Mouse (Mus musculus) macrophage (primary cell): ENCODE results near the gene Prss57. TPM values are rescaled to one million over a fixed set of nuclear protein-coding genes. Genes with fewer than 3 reads are reported as not detected.

ENCODE experiments used
- H3K27ac ChIP-seq: fragments of 350-480 bp; formaldehyde crosslinking; 2 replicates; pipeline ENCODE4 v1.9.0; 2021
- H3K36me3 ChIP-seq: fragments of 350-480 bp; formaldehyde crosslinking; 2 replicates; pipeline ENCODE4 v1.9.0; 2021; ENCODE audit errors: inconsistent target
- H3K4me3 ChIP-seq: fragments of 350-480 bp; formaldehyde crosslinking; 2 replicates; pipeline ENCODE4 v1.9.0; 2021; ENCODE audit errors: inconsistent target
- H3K79me2 ChIP-seq: fragments of 350-480 bp; formaldehyde crosslinking; 2 replicates; pipeline ENCODE4 v1.9.0; 2021; ENCODE audit errors: inconsistent target
- WGBS: methylation state at CpG from one replicate; pipeline ENCODE4 v1.1.7; 2026; ENCODE audit warnings: inconsistent platforms; ENCODE audit not compliant: missing documents; 5-methylcytosine and 5-hydroxymethylcytosine counted together
- polyA plus RNA-seq: library from polyadenylated mRNA; stranded (reverse); fragments of 250-400 nt; gene quantifications from 3 replicates; pipeline ENCODE4 v1.2.4, GENCODE M21; 2018; ENCODE audit warnings: inconsistent platforms
- total RNA-seq, 78 experiments: library from RNA; depleted of rRNA; stranded (reverse); fragments of 250-400 nt; gene quantifications; 1 replicate in 9 of 78; 2 replicates in 24 of 78; 3 replicates in 43 of 78; 4 replicates in 2 of 78; pipeline ENCODE4 v1.2.4; 2018; ENCODE audit warnings: inconsistent platforms in 56 of 78

Gene Prss57
- total RNA-seq (2018; cell fraction: chromatin; rRNA removed), result not detected
- total RNA-seq (2018; cell fraction: cytosol; rRNA removed), result not detected
- not detected for total RNA-seq (2018; cell fraction: nucleus; rRNA removed)
- polyA plus RNA-seq, result not detected in 3 replicates

DNA sequence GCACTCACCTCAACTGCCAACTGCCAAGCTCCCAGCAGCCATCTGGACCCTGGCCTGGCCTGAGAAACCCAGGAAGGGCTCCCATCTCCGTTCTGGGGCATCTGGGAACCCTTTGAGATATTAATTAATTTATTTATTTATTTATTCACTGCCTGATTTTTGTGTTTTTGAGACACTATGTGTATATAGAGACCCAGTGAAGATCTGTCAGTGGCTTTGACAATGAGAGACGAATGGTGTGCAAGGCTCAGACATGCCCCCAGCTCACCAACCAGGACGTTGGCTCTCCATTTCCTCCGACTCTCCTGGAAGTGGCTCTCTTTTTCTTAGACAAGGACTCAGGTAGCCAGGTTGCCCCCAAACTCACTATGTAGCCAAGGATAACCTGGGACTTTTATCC is at the start of gene Prss57:
TSS of gene Prss57 (minus strand) at position 101 of the 400 bp plus-strand sequence.
- no peaks in the 10 kb centered on the region for H3K36me3 ChIP-seq
- no peak within 1 kb of the TSS for H3K27ac ChIP-seq
- H3K4me3 ChIP-seq, result no peak within 1 kb of the TSS
- no peaks in the 10 kb centered on the region for H3K79me2 ChIP-seq
- 65% methylated on average over 4 of the region's 4 CpGs for WGBS

GRCm38 (mm10) chr10:79840091-79840490 is 49.3 kb upstream of the Prss57 start:
- 94% methylated on average over 3 of the region's 3 CpGs for WGBS
- Histone ChIP-seq H3K27ac (no peak overlapping the region), H3K4me3 (no peak overlapping the region), H3K79me2 (no peaks in the 10 kb centered on the region), H3K36me3 (no peaks in the 10 kb centered on the region)

GRCm38 (mm10) chr10:79838151-79838550 is 47.4 kb upstream of the Prss57 start:
- H3K79me2 ChIP-seq, result no peaks in the 10 kb centered on the region
- no peak overlapping the region for H3K4me3 ChIP-seq
- no peaks in the 10 kb centered on the region for H3K36me3 ChIP-seq
- H3K27ac ChIP-seq, result no peak overlapping the region
- WGBS, result 33% methylated on average over 2 of the region's 2 CpGs

- no peaks in the 10 kb centered on the region for H3K36me3 ChIP-seq
- H3K4me3 ChIP-seq, result no peak overlapping the region
- WGBS, result 100% methylated on average over 3 of the region's 3 CpGs
- H3K79me2 ChIP-seq, result no peaks in the 10 kb centered on the region
- H3K27ac ChIP-seq, result no peak overlapping the region
These were observed 46.2 kb upstream of the Prss57 start for GRCm38 (mm10) chr10:79836918-79837317.

- Histone ChIP-seq H3K36me3 (no peaks in the 10 kb centered on the region), H3K4me3 (no peak overlapping the region), H3K27ac (no peak overlapping the region), H3K79me2 (no peaks in the 10 kb centered on the region)
- WGBS, result 26% methylated on average over 9 of the region's 9 CpGs
These were observed 44.1 kb upstream of the Prss57 start for GRCm38 (mm10) chr10:79834769-79835398.

DNA sequence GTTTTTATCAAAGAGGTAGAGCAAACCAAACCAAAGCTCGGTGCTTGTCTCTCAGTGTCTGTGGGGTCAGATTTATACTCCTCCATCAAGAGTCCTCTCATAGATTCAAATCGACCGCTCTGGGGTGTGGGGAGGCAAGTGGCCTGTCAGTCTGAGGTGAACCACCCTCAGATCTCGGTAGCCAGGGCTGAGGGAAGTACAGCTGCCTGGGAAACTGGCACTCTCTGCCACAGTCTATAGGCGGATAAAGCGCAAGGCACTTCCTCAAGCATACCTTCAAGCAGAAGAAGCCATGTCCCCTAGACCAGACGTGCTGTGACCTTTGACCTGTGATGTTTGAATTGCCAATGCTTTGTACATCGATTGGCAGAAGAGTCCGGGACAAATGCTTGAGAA is 42.0 kb upstream of the Prss57 start:
- 55% methylated on average over 9 of the region's 9 CpGs for WGBS
- Histone ChIP-seq H3K27ac (no peak overlapping the region), H3K79me2 (no peaks in the 10 kb centered on the region), H3K36me3 (no peaks in the 10 kb centered on the region), H3K4me3 (no peak overlapping the region)

DNA sequence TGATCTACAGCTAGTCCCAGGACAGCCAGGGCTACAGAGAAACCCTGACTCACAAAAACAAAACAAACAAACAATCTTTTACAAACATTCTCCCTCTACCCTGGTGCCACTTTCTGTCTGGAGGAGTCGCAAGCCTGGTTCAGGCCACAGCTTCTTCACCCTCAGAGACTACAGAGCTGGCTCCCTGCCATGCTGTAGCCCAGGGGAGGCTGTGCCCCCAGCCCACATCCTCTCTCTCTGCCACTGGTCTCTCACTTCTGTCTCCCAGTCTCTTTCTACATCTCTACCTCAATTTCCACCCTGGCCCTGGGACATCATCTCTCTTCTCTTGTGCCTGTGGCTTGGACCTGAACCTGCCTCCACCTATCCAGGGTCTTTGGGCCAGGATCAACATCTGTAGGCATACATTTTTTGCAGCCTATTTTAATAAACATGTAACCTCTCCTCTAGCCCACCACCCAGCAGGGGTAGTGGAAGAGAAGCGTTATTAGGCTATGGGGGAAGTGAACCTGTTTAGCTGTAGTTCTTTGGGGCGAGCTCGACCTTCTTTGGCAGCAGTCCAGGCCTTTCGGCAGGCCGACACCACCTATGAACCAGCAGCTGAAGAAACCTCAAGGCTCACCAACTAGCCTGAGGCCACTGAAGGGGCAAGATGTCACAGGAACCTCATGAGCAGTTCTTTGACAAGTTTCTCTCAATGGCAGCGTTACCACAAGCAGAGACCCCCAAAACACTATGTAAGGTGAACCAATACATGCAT is 41.4 kb upstream of the Prss57 start:
- H3K4me3 ChIP-seq, result no peak overlapping the region
- H3K36me3 ChIP-seq, result no peaks in the 10 kb centered on the region
- H3K79me2 ChIP-seq, result no peaks in the 10 kb centered on the region
- 18% methylated on average over 7 of the region's 7 CpGs for WGBS
- no peak overlapping the region for H3K27ac ChIP-seq

- H3K4me3 ChIP-seq, result no peak overlapping the region
- no peak overlapping the region for H3K27ac ChIP-seq
- no peaks in the 10 kb centered on the region for H3K79me2 ChIP-seq
- H3K36me3 ChIP-seq, result no peaks in the 10 kb centered on the region
- WGBS, result 53% methylated on average over 3 of the region's 3 CpGs
These were observed 40.8 kb upstream of the Prss57 start for GRCm38 (mm10) chr10:79831583-79831982.

DNA sequence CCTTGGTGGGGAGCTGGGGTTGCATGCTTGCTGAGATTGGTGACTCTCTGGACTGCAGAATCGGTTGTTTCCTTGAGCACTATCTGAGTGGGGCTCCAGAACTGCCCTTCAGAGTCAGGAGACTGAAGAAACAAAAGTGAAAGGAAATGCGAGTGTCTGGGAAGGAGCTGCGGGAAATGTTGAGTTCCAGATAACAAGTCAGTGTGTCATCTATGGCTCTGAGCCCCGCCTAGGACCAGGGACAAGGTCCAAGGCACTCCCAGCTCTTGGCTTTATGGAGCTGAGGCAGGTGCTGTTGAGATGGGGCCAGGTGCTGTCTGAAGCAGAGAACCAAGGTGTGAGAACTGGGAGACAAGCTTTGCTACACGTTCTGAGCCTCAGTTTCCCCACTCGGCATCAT is 33.7 kb upstream of the Prss57 start:
- Histone ChIP-seq H3K79me2 (no peaks in the 10 kb centered on the region), H3K4me3 (no peak overlapping the region), H3K36me3 (no peaks in the 10 kb centered on the region), H3K27ac (0 out of 2 replicates have a peak overlapping the region, but pooled peaks have one; percentile 0)
- 26% methylated on average over 6 of the region's 6 CpGs for WGBS

GRCm38 (mm10) chr10:79823011-79823410 is 32.2 kb upstream of the Prss57 start:
- Histone ChIP-seq H3K4me3 (no peak overlapping the region), H3K36me3 (no peaks in the 10 kb centered on the region), H3K79me2 (no peaks in the 10 kb centered on the region), H3K27ac (no peak overlapping the region)
- WGBS, result 75% methylated on average over 6 of the region's 6 CpGs

DNA sequence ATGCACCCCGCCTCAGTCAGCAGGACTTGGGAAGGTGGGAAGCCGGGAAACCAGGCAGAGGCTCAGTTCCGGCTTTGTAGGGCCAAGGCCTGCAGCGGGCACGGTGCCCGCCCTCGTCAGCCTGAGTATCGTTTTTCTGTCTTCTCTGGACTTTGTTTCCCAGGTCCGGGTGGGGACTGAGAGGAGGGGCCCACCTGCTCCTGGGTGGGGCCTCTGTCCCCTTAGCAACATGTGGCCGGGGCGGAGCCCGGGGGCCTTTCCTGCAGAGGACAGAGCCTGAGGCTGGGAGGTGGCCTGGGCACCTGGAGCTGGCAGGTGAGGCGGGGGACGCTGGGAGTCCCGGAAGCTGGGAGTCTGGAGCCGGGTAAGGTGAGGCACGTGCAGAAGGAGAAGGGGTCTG is 31.6 kb upstream of the Prss57 start:
- no peaks in the 10 kb centered on the region for H3K36me3 ChIP-seq
- 89% methylated on average over 17 of the region's 17 CpGs for WGBS
- H3K27ac ChIP-seq, result no peak overlapping the region
- H3K4me3 ChIP-seq, result no peak overlapping the region
- H3K79me2 ChIP-seq, result no peaks in the 10 kb centered on the region

- no peaks in the 10 kb centered on the region for H3K79me2 ChIP-seq
- WGBS, result 94% methylated on average over 11 of the region's 12 CpGs
- H3K36me3 ChIP-seq, result no peaks in the 10 kb centered on the region
- H3K4me3 ChIP-seq, result no peak overlapping the region
- H3K27ac ChIP-seq, result no peak overlapping the region
These were observed 31.0 kb upstream of the Prss57 start for GRCm38 (mm10) chr10:79821731-79822130.

- H3K4me3 ChIP-seq, result no peak within 1 kb of the TSS
- no peaks in the 10 kb centered on the region for H3K36me3 ChIP-seq
- no peaks in the 10 kb centered on the region for H3K79me2 ChIP-seq
- 71% methylated on average over 11 of the region's 11 CpGs for WGBS
- no peak within 1 kb of the TSS for H3K27ac ChIP-seq
These were observed 30.0 kb upstream of the Prss57 start, which contains the start of gene Misp for GRCm38 (mm10) chr10:79820782-79821181. Gene Misp (plus strand): TSS chr10:79820989.

DNA sequence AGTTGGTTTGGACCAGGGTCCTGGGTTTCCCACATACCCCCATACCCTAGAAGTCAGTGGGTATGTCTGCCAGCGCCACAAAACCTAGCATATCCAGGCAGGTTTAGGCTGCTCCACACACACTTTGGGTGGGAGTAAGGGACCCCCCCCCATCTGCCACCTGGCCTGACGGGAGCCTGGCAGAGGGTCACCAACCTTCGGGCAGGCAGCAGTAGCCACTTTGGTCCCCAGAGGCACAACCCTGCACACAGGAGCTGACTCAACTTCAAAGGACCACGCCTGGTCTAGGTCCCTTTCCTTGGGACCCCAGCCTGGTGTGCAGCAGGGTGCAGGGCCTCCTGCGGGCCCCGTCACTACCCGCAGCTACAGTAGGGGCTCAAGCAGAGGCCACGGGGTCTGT is 29.5 kb upstream of the Prss57 start:
- no peaks in the 10 kb centered on the region for H3K36me3 ChIP-seq
- WGBS, result 85% methylated on average over 8 of the region's 8 CpGs
- no peaks in the 10 kb centered on the region for H3K79me2 ChIP-seq
- H3K27ac ChIP-seq, result no peak overlapping the region
- no peak overlapping the region for H3K4me3 ChIP-seq

DNA sequence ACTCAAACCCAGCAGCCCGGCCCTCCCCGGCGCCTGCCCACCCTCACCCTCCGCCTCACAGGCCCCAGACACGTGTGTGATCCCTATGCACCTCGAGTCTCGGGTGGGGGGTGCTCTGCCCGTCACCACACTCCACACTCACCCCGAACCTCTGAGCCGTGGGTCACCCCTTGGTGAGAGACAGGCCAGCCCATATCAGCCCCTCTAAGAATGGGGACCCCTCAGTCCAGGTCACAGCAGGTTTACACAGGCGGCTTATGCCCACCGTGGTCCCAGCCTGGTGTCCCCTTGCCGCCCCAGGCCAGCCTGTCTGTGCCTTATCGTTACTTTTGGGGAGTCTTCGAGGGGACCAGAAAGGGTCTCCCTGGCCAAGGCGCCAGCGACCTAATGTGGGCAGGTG is 28.8 kb upstream of the Prss57 start:
- Histone ChIP-seq H3K36me3 (no peaks in the 10 kb centered on the region), H3K4me3 (no peak overlapping the region), H3K79me2 (no peaks in the 10 kb centered on the region), H3K27ac (no peak overlapping the region)
- 95% methylated on average over 14 of the region's 17 CpGs for WGBS
